Mouse (Mus musculus) ES-Bruce4 (cell line): Measurements from ENCODE around the gene Prlhr. TPM values are rescaled to one million over a fixed set of nuclear protein-coding genes. Genes with fewer than 3 reads are reported as not detected.

Experiments used
- H3K27ac ChIP-seq: 2 replicates; pipeline ENCODE4 v1.5.1; 2012; ENCODE audit warnings: low read length, inconsistent platforms; ENCODE audit not compliant: insufficient read depth
- H3K27me3 ChIP-seq: 2 replicates; pipeline ENCODE4 v1.6.1; 2012; ENCODE audit warnings: mild to moderate bottlenecking, low read length, inconsistent platforms; ENCODE audit not compliant: control insufficient read depth, poor library complexity, insufficient read depth, severe bottlenecking
- H3K36me3 ChIP-seq: 2 replicates; pipeline ENCODE4 v1.6.1; 2012; ENCODE audit warnings: inconsistent platforms, mild to moderate bottlenecking, low read length, moderate library complexity; ENCODE audit not compliant: control insufficient read depth, poor library complexity, insufficient read depth, severe bottlenecking
- H3K4me1 ChIP-seq: one replicate; pipeline ENCODE4 v1.8.1; 2011; ENCODE audit warnings: low read length; ENCODE audit not compliant: control insufficient read depth, insufficient read depth
- H3K4me3 ChIP-seq: 2 replicates; pipeline ENCODE4 v1.5.1; 2011; ENCODE audit warnings: low read depth, mild to moderate bottlenecking, low read length
- H3K9ac ChIP-seq: 2 replicates; pipeline ENCODE4 v1.6.1; 2012; ENCODE audit warnings: low read depth, mild to moderate bottlenecking, inconsistent platforms; ENCODE audit not compliant: poor library complexity, severe bottlenecking
- H3K9me3 ChIP-seq: replicated peaks from 2 replicates; pipeline ENCODE4 v1.6.1; 2012; ENCODE audit warnings: mild to moderate bottlenecking, low read length, inconsistent platforms; ENCODE audit not compliant: control insufficient read depth, poor library complexity, insufficient read depth, severe bottlenecking
- CTCF ChIP-seq: IDR thresholded peaks from one replicate; pipeline ENCODE4 v1.8.1; 2011; ENCODE audit warnings: low read depth, low read length
- EP300 ChIP-seq: IDR thresholded peaks from 2 replicates; pipeline ENCODE4 v1.6.1; 2011; ENCODE audit warnings: low read depth, low read length; ENCODE audit not compliant: insufficient read depth
- POLR2A ChIP-seq: IDR thresholded peaks from one replicate; pipeline ENCODE4 v1.8.1; 2011; ENCODE audit warnings: low read length; ENCODE audit not compliant: insufficient read depth
- polyA plus RNA-seq: library from polyadenylated mRNA; stranded (reverse); fragments of >200 nt; gene quantifications from 2 replicates; pipeline ENCODE4 v1.2.4, GENCODE M21; 2011; ENCODE audit warnings: low read depth; ENCODE audit not compliant: missing spikeins, insufficient read depth, insufficient read length

Gene Prlhr
- polyA plus RNA-seq, 1 experiment = not detected

DNA sequence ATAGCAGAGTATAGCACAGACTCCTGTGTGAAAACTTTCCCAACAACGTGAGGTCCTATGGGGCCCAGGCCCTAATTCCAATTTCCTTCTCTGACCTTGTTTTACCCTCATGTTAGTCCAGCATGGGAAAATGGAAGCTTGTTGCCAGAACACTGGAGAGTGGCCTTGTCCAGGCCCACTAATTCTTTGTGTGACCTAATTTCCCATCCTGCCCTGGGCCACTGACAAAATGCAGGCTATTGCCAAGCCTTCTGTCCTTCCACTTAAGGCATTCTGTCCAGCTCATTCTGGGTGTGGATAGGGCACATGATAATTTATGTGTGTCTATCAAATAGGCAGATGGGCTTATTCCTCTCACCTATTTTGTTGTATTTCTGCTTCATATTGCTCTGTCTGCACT is 21.5 kb upstream of the Prlhr start:
- Histone ChIP-seq H3K4me1 (no peaks in the 10 kb centered on the region), H3K4me3 (no peak overlapping the region), H3K27ac (no peak overlapping the region), H3K27me3 (no peaks in the 10 kb centered on the region), H3K9me3 (no peaks in the 10 kb centered on the region), H3K36me3 (no peaks in the 10 kb centered on the region), H3K9ac (no peak overlapping the region)
- no peak for TF ChIP-seq CTCF
- no peak for TF ChIP-seq EP300
- TF ChIP-seq POLR2A = no peak

GRCm38 (mm10) chr19:60485261-60485660 is 17.2 kb upstream of the Prlhr start:
- TF ChIP-seq POLR2A (no peak), EP300 (no peak), CTCF (no peak)
- no peaks in the 10 kb centered on the region for H3K36me3 ChIP-seq
- no peak overlapping the region for H3K27ac ChIP-seq
- H3K4me3 ChIP-seq = no peak overlapping the region
- no peaks in the 10 kb centered on the region for H3K4me1 ChIP-seq
- no peaks in the 10 kb centered on the region for H3K27me3 ChIP-seq
- H3K9ac ChIP-seq = no peak overlapping the region
- no peaks in the 10 kb centered on the region for H3K9me3 ChIP-seq

- no peaks in the 10 kb centered on the region for H3K4me1 ChIP-seq
- H3K9ac ChIP-seq = no peak overlapping the region
- H3K36me3 ChIP-seq = no peaks in the 10 kb centered on the region
- H3K27me3 ChIP-seq = no peaks in the 10 kb centered on the region
- no peaks in the 10 kb centered on the region for H3K9me3 ChIP-seq
- no peak overlapping the region for H3K27ac ChIP-seq
- H3K4me3 ChIP-seq = no peak overlapping the region
- TF ChIP-seq EP300 (no peak), CTCF (no peak), POLR2A (no peak)
Measured at GRCm38 (mm10) chr19:60478859-60479258, 10.8 kb upstream of the Prlhr start.

DNA sequence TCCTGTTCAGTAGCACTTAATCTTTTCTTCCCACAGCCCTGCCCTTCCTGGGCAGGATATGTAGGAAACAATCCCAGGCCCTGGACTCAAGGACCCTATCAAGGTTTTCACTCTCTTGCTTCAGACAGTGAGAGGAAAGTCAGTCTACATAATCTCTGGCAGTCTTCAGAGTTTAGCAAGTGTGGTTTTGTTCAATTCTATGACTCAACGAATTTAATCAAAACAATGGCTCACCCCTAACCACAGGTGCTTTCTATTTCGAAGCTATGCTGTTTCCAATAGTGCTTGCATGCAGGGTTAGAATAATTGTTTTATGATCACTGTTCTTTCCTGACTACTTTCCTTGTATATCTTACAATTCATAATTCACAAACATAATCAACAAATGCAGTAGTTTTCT is 9.7 kb upstream of the Prlhr start:
- no peaks in the 10 kb centered on the region for H3K36me3 ChIP-seq
- H3K9me3 ChIP-seq = no peaks in the 10 kb centered on the region
- H3K4me1 ChIP-seq = no peaks in the 10 kb centered on the region
- no peak overlapping the region for H3K9ac ChIP-seq
- no peak overlapping the region for H3K27ac ChIP-seq
- TF ChIP-seq POLR2A = no peak
- no peak for TF ChIP-seq EP300
- TF ChIP-seq CTCF = no peak
- H3K4me3 ChIP-seq = no peak overlapping the region
- H3K27me3 ChIP-seq = no peaks in the 10 kb centered on the region

- H3K4me3 ChIP-seq = no peak overlapping the region
- H3K4me1 ChIP-seq = no peaks in the 10 kb centered on the region
- H3K36me3 ChIP-seq = no peaks in the 10 kb centered on the region
- no peaks in the 10 kb centered on the region for H3K9me3 ChIP-seq
- H3K27ac ChIP-seq = no peak overlapping the region
- no peak for TF ChIP-seq POLR2A
- no peak for TF ChIP-seq CTCF
- no peak for TF ChIP-seq EP300
- H3K9ac ChIP-seq = no peak overlapping the region
- H3K27me3 ChIP-seq = no peaks in the 10 kb centered on the region; the same call in 1 of the 2 replicates
Measured at GRCm38 (mm10) chr19:60468846-60469245, 742 bp upstream of the Prlhr start.

DNA sequence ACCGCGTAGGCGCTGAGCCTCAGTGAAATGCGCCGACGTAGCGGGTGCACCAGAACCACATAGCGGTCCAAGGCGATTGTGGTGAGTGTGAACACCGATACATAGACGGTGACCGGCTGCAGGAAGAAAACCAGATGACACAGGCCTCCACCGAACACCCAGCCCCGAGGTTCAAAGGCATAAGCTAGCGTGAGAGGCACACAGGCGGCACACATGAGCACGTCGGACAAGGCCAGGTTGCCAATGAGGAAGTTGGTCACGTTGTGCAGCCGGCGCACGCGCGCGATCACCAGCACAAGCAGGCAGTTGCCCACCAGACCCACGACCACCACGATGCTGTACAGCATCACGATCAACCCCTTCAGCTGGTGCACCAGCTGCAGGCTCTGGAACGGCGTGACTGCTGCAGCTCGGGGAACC is 506 bp downstream of the Prlhr start:
- peak overlapping the region; percentile 44 for H3K4me3 ChIP-seq
- no peaks in the 10 kb centered on the region; the same call in 1 of the 2 replicates for H3K27me3 ChIP-seq
- no peaks in the 10 kb centered on the region for H3K4me1 ChIP-seq
- no peak overlapping the region for H3K9ac ChIP-seq
- no peaks in the 10 kb centered on the region for H3K36me3 ChIP-seq
- TF ChIP-seq EP300 (no peak), POLR2A (no peak), CTCF (no peak)
- no peak overlapping the region for H3K27ac ChIP-seq
- H3K9me3 ChIP-seq = no peaks in the 10 kb centered on the region
